9 mouse cellular contexts compared by ENCODE assay signal in the genomic region with DNA sequence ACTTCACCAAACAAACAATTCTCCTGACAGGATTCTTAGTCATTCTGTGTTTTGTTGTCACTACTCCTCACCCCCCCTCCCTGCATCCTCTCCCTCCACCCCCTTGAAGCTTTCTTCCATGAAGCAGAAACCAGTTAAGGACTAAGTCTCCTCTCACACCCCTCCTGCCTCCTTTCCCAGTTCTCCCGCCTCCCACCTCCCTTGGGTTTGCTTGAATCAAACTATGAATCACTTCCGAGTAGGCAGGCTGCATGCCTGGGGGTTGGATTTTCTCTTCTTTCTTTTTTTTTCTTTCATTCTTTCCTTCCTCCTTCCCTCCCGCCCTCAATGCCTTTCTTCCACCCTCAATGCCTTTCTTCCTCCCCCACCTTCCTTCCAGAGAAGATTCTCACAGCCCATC.
A peak's percentile ranks its signal among the peaks of the same experiment; 100 is the strongest.
DNase-seq lines count a peak whose midpoint lies in the region; TF ChIP-seq lines count a peak whose summit lies in the region.
"Had no signal": no experiment of that assay in that cellular context is flagged by ENCODE, and none has a peak within 500 bp of the region (broad histone marks: within the 10 kb centered on the region; RNA-seq: fewer than 3 reads in every experiment).

No protein-coding gene starts in this region.

- no peaks in the 10 kb centered on the region for H3K9me3 ChIP-seq in heart, embryonic 10.5 days
- H3K9me3 ChIP-seq: liver, embryonic 15.5 days had no signal

- H3K27me3 ChIP-seq in heart, embryonic 10.5 days (ENCODE audit: insufficient read depth, poor library complexity, severe bottlenecking) = no peaks in the 10 kb centered on the region
- H3K27me3 ChIP-seq: liver, embryonic 15.5 days had no signal

- WGBS in heart, embryonic 10.5 days = 47% methylated on average over 3 of the region's 3 CpGs
- 30% methylated on average over 3 of the region's 3 CpGs for WGBS in olfactory bulb, adult 2 months

- peaks cover 79% of the 10 kb centered on the region for H3K4me1 ChIP-seq in heart, embryonic 10.5 days
- H3K4me1 ChIP-seq in embryonic fibroblast, embryonic 13.5 days (ENCODE audit: control insufficient read depth, insufficient read depth, low read length) = peaks cover 20% of the 10 kb centered on the region
- H3K4me1 ChIP-seq in olfactory bulb, adult 2 months (ENCODE audit: control insufficient read depth, insufficient read depth, low read length) = peaks cover 62% of the 10 kb centered on the region

- TF ChIP-seq CTCF in embryonic fibroblast, embryonic 13.5 days (IDR thresholded peaks at IDR 0.05; ENCODE audit: borderline replicate concordance, insufficient read depth, low read length) = no peak
- TF ChIP-seq CTCF in olfactory bulb, adult 2 months (IDR thresholded peaks at IDR 0.05; ENCODE audit: insufficient read depth, low read depth, low read length) = no peak

- DNase-seq in heart, embryonic 10.5 days (ENCODE audit: low spot score) = no peak
- no peak for DNase-seq in heart, adult 8-10 months (ENCODE audit: low spot score)
- peak; percentile 85 for DNase-seq in right cerebral cortex, adult 18-20 months
- no peak for DNase-seq in right cerebral cortex, postnatal 4 days
- DNase-seq in cerebellum, adult 9-10 months = no peak
- DNase-seq in thymus, postnatal 4 days = no peak

- H3K4me3 ChIP-seq in heart, embryonic 10.5 days = no peak overlapping the region
- no peak overlapping the region for H3K4me3 ChIP-seq in embryonic fibroblast, embryonic 13.5 days (ENCODE audit: insufficient read depth, low read length)
- no peak overlapping the region for H3K4me3 ChIP-seq in olfactory bulb, adult 2 months (ENCODE audit: insufficient read depth, low read depth, low read length)
- H3K4me3 ChIP-seq: liver, embryonic 15.5 days had no signal

- H3K27ac ChIP-seq in heart, embryonic 10.5 days = peak overlapping the region; percentile 47; the same call in 1 of the 2 replicates
- peak overlapping the region; percentile 94 for H3K27ac ChIP-seq in embryonic fibroblast, embryonic 13.5 days (ENCODE audit: insufficient read depth, low read length)
- peak overlapping the region; percentile 67; the same call in 1 of the 2 replicates for H3K27ac ChIP-seq in olfactory bulb, adult 2 months (ENCODE audit: insufficient read depth, low read depth, low read length)

- no peak; the same call in 1 of the 2 replicates for TF ChIP-seq POLR2A in embryonic fibroblast, embryonic 13.5 days (IDR thresholded peaks at IDR 0.05; ENCODE audit: low read depth, low read length)
- TF ChIP-seq POLR2A in olfactory bulb, adult 2 months (IDR thresholded peaks at IDR 0.05; ENCODE audit: insufficient read depth, low read depth, low read length) = no peak

- no peaks in the 10 kb centered on the region for H3K36me3 ChIP-seq in heart, embryonic 10.5 days
- H3K36me3 ChIP-seq: liver, embryonic 15.5 days had no signal
